Mouse (Mus musculus) left cerebral cortex, postnatal 25 days (tissue): ENCODE measurements around the gene Alx3. TPM values are rescaled to one million over a fixed set of nuclear protein-coding genes. Genes with fewer than 3 reads are reported as not detected.

Experiments used
- DNase-seq, 2 experiments: peaks; one replicate each; pipeline ENCODE4 v3.0.0; 2022; ENCODE audit warnings: low spot score in 2 of 2, mixed read lengths in 1 of 2
- intact Hi-C: fragments of 180-260 bp; cut with DNase I; formaldehyde crosslinking; loops from one replicate; pipeline ENCODE4 v1.15.1; 2025
- total RNA-seq, 2 experiments: library from RNA; stranded (reverse); gene quantifications; 2 replicates each; pipeline ENCODE4 v1.2.3; 2021

Alx3 gene
- total RNA-seq, 2 experiments from 2014 or later = 0.87 to 0.94 TPM

DNA sequence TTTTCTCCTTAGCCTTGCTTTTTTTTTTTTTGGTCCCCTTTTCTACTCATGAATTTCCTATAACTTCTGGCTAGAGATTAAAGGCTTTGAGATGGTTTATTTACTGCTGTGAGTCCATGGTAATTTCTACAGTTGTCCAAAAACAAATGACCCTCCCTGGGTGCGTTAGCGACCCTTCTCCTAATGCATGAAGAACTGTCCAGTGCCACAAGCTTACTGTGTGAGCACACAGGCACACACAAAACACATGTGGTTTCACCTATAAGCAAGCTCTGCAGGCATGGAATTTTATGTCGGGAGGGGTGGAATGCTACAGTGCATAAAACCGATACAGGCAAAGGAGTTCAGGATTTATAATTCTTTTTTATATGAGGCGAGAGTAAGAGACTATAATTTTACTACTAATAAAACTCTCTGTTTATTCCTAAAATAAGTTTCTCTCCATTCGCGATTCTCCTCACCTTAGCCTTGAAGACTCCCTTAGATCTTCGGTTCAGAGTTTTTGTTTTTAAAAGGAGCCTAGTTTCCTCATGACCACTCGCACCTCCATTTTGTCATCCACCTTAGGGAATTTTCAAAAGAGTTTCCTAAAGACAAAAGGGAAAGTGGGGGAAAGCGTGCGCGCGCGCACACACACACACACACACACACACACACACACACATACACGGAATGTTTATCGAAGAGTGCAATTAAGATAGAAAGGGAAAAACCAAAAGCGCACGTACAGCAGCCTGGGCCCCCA, 12.5 kb upstream of the Alx3 start:
- no peak for DNase-seq
- intact Hi-C loops = loop anchor here (2.0 to 5.0 kb wide), 2 partner anchors 14 to 35 kb away; no protein-coding TSS in a partner anchor

DNA sequence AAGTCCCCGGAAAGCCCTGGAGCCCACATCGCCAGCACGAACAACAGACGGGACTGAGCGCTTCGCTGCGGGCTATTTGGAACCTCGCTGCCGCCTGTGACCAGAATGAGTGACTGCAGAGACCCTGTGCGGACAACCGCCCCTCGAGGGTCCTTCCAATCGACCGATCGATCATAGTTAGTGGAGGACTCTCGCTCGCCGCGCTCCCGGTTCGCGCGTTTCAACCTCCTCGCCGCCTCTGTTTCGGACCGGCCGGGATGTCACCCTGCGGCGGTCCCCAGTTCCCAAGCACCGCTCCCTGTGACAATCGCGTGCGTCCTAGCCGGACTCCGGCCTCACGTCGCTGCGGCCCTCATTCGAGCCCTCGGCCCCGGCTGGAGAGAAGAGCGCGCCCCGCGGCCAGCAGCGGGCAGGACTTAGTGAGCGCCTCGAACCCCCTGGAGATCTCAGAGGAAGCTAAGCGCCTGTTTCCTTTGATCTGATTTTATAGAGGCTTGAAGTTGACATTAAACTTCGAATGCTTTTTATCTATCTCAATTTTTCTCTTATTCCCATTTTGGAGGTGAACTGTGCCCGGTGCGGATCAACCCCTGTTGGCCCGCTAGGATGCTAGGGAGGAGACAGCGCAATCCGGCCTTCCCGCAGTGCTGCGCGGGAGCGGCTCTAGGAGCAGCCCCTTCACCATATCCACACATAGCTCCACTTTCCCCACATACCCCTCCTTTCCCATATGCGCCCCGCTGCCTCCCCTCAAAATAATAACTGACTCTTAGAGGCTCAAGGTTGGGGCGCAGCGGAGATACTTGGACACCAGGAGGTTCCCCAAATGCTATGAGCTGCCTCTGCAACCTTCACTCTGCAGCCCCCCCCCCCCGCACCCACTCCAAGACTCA, 11.7 kb upstream of the Alx3 start:
- DNase-seq = no peak
- intact Hi-C loops = loop anchor here (2.0 to 5.0 kb wide), 2 partner anchors 14 to 36 kb away; no protein-coding TSS in a partner anchor

DNA sequence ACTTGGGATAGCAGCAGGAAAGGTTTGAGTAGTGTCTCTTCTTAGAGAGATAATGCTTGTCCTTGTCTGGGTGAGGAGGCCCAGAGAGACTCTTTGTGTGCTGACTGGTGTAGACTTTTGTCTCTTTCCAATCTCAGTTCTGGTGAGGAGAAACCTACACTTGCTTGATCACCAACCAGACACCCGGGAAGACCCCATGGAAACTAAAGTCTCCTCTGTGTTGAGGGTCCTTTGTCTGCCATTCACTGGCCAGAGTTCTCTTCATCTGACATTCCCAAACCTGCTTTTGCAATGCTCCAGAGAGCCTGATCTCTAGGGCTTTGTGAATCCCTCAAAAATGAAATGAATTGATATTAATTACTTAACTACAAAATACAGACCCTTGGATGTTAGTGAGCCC, 10.9 kb upstream of the Alx3 start:
- intact Hi-C loops = loop anchor here (2.0 to 5.0 kb wide), 2 partner anchors 13 to 37 kb away; no protein-coding TSS in a partner anchor
- DNase-seq = no peak

DNA sequence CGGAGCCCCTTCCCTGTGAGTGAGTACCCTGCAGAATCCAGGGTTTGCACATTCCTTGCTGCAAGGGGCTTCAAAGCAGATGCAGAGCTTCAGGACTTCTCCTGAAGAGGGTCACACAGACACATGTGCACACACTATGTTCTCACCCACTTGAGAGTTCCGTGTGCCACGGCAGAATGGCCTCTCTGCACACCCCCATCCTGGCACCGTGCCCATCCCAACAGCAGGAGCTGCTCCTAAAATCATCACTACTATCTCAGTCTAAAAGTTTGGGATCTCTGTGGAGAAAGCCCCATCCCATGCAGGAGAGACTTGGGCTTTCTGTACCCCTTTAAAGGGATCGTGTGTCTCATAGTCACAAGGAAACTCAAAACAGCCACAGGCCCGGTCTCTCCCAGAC, 8.3 kb upstream of the Alx3 start:
- DNase-seq = no peak
- intact Hi-C loops = no loop called here

DNA sequence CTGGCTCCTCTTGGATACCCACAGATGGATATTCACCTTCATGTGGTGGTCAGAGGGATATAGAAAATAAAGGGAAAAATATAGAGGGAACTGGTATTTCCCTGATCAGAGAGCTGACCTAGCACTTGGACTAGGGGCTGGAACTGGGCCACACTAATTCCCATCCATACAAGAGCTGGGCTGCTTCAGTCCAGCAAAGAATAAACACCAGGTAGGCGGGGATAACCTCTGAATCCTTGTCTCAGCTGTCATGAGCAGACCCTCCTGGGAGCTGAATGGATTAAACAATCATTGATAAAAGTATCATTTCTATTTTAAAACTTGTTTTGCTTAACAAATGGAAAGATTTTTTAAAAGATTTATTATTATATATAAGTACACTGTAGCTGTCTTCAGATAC, 3.2 kb upstream of the Alx3 start:
- intact Hi-C loops = no loop called here
- no peak for DNase-seq

DNA sequence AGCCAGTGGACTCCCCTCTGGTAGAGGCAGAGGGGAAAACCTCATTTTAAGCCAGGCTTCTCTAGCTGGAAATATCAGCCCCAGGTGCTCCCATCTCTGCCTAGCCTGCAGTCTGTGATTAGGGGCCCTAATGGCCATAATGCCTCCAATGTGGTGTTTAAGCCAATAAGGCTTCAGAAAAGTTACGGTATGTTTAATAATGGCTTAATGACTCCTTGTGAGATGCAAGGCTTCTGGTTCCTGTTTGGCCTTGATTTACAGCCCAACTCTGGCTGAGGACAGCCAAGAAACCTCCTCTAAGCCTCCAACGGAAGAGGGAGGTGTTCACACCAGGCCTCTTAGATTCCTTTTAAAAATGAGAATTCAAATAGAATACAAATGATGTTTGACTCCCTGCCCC, 1.2 kb upstream of the Alx3 start:
- intact Hi-C loops = no loop called here
- DNase-seq = no peak

DNA sequence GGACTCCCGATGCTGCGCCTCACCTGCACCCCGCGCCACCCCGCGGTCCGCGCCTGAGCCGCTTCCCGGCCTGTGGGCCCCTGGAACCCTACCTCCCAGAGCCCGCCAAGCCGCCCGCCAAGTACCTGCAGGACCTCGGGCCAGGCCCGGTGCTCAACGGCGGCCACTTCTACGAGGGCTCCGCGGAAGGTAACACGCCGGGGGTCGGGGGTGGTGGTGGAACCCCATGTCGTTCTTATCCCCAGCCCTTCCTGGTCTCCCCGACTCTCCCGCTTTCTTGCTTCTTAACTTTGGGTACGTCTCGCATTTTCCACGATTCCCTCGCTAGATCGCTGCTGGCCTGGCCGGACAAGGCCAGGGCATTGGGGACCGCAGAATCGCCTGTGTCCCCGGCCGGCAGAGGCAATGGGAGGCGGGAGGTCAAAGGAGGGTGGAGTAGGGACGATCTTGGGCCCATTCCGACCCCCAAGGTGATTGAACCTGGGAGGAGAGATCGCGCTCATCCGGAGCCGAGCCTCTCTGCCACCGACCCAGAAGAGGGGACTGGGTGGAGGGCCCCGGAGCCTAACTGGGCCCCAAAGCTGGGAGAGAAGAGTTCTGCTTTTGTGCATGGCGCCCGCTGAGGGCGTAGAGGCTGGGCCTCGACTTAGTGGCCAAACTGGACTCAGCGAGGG, 570 bp downstream of the Alx3 start:
- intact Hi-C loops = no loop called here

DNA sequence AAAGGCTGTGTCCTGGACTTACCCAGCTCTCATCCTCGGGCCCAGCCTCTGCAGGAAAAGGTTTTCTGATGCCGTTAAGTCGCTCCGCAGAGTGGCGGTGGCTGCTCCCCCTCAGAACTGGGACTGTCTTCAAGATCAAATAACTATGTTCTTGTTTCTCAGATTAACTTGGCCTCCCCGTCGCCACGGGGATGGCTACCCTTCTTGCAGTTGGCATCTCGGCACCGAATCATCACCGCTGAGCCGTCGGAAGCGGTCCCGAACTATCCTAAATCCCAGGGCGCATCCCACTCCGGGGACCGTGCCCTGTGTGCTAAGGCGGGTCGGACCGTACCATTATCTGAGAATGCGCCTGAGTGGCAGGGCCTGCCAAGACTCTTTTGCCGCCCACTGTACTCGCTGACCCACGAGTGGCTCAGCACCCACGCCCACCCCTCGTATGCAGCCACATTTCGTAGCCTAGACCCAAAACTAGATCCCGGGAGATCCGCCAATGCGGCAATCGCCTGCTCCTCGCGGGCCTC, 1.2 kb downstream of the Alx3 start:
- intact Hi-C loops = loop anchor here (2.0 kb wide), 1 partner anchor 13 kb away; no protein-coding TSS in a partner anchor
- no peak for DNase-seq

More for the DNA sequence above, 570 bp downstream of the Alx3 start:
- no peak for DNase-seq

DNA sequence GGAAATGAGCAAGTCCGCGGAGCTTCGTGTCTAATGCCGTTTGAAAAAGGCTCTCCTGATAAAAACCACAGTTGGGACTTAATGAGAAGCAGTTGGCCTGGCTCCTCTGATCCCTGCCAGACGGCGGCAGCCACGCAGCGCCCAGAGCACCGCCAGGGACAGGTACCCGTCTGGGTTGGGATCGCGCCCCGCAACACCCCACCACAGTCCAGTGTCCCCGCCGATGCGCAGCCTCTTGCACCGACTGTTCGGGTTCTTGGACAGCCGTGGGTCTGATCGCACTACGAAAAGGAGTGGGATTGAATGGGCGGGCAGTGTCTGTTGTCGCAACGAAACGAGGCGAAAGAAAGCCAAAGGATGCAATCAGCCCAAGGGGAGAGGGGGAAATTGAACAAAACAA, 1.7 kb downstream of the Alx3 start:
- intact Hi-C loops = loop anchor here (2.0 kb wide), 1 partner anchor 14 kb away; no protein-coding TSS in a partner anchor
- DNase-seq = peak in 1 of 2 experiments; percentile 16

DNA sequence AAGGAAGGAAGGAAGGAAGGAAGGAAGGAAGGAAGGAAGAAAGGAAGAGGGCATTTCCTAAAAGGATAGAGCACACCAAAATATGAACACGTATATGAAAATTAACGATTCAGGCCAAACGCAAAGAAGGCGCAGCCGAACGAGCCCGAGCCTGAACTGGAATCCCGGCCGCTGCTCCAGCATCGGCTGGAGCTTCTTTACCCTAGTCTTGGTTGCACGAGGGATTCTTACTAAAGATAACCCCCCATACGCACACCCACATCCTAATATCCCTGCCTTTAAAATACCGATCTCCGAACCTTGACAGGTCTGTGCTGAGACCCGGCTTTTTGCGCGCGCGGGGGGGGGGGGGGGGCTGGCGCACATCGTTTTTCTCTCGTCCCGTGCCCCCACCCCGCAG, 2.3 kb downstream of the Alx3 start:
- no peak for DNase-seq
- intact Hi-C loops = loop anchor here (2.0 kb wide), 1 partner anchor 14 kb away; no protein-coding TSS in a partner anchor

DNA sequence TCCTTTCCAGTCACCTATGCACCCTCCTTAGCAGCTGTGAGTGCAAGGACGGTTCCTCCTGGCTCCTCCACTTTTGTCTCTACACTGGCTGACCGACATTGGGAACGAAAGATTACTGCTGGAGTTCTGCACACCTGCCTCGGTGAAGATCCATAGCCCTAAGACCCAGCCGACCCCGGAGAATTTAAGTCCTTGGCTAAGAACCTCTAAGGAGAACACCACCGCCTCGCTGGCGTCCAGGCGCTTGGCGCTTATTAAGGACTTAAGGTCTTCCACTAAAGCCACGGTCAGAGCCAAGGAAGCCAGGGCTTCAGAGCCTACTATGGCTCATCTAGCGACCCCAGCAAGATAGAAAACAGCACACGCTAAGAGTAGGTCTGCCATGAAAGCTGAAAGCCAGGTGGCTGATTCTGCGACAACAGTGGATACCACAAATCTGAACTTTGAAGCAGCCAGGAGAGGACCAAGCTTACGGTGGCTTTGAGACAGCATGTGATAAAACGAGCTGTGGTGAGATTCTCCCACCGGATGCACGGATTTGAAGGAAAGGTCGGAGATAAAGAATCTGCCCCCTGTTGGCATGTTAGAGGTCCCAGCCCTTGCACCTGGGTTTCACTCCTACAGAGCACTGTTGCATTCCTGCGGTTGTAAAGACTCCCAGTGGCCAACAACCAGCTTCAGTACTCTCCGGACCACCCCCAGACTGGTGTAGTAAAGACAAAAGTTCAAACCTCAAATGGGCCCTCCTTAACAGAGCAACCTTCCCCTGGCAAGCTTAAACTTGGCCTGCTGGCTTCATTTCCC, 3.0 kb downstream of the Alx3 start:
- intact Hi-C loops = loop anchor here (2.0 kb wide), 1 partner anchor 15 kb away; no protein-coding TSS in a partner anchor
- no peak for DNase-seq

DNA sequence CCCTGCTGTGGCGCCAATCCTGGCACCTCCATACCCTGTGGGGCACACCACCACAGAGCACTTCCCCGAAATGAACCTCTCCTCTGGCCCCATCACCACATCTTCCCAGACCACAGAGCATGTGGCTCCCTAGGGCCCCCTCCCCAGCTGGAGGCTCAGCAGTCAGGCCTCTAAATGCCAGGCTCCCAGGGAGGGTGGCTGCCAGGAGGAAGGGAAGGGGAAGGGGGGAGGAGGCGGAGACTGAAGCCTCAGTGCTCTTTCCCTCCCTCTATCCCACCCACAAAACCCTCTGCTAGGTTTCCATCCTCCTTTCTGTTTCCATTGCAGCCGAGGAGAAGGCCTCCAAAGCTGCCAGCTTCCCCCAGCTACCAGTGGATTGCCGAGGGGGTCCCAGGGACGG, 5.3 kb downstream of the Alx3 start:
- intact Hi-C loops = loop anchor here (10.0 kb wide), 1 partner anchor 245 kb away; no protein-coding TSS in a partner anchor
- DNase-seq = no peak

DNA sequence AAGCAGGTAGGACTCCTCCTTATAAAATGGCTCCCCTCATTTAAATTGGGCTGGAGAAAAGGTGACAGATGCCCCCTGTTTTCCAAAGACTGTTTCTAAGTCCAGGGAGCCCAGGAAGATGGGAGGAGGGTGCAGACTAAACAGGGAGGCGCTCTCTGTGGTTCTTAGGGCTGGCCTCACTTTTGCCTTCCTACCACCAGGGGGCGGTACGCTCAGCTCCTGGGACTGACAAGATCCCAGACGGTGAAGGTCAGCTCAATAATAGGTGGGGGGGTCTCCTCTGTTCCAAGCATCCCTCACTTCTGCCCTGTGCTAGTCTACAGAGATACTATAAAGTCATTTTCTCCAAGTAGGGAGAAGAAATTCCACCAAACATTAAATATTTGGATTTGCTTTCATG, 10.5 kb downstream of the Alx3 start:
- intact Hi-C loops = loop anchor here (5.0 to 10.0 kb wide), 2 partner anchors 251 to 257 kb away; no protein-coding TSS in a partner anchor
- DNase-seq = peak; percentile 35 to 54

DNA sequence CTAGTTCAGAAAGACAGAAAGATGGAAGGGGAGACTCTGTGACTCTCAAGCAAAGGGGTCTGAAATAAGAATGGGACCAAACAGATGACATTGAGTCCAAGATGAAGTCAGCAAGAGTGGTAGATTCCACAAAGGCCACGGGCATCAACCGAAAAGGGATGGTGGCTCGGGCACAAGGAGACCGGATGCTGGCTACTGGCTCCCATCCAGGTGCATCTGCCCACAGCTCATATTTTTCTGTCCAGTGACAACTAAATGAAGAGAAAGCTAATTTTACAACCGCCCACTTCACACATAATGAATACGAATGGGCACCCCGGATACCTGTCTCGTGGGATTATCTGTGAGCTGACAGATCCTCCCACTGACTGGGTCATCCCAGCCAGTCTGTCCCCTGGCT, 12.4 kb downstream of the Alx3 start:
- intact Hi-C loops = loop anchor here (5.0 to 10.0 kb wide), 2 partner anchors 252 to 255 kb away; no protein-coding TSS in a partner anchor
- no peak for DNase-seq

DNA sequence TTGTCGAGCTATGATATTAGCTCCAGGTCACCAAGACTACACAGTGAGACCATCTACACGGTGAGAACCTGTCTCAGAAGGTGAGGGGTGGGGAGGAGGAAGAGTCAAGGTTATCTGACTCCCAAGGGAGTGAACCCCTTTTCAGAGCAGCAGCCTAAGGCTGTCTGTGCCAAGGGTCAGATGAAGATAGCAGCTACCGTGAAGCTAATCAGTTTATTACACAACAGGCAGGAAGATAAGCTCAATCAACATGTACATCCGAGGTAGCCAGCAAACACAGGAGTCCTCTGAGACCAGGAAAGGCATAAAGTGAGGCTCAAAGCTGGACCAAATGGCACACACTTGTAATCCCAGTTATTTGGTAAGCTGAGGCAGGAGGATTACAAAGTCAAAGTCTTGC, 14.0 kb downstream of the Alx3 start:
- no peak for DNase-seq
- intact Hi-C loops = loop anchor here (5.0 to 10.0 kb wide), 2 partner anchors 253 to 254 kb away; no protein-coding TSS in a partner anchor

DNA sequence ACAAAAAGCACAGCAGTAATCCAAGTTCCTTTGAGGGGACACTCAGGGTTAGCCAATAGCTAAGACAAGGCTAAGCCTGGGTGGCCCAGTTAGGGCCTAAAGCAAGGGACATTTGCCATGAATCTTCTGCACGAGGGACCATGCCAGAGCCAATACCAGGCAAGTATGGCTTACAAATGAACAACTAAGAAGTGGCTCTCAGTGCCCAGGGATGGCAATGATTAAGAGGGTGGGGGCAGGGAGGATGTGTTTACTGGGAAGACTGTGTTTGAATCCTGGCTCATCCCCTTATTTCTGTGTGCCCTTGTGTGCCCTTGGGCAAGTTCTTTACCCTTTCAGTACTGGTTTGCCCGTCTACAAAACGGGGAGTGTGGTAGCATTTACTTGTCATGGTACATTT, 14.5 kb downstream of the Alx3 start:
- intact Hi-C loops = loop anchor here (5.0 to 10.0 kb wide), 2 partner anchors 253 to 255 kb away; no protein-coding TSS in a partner anchor

DNA sequence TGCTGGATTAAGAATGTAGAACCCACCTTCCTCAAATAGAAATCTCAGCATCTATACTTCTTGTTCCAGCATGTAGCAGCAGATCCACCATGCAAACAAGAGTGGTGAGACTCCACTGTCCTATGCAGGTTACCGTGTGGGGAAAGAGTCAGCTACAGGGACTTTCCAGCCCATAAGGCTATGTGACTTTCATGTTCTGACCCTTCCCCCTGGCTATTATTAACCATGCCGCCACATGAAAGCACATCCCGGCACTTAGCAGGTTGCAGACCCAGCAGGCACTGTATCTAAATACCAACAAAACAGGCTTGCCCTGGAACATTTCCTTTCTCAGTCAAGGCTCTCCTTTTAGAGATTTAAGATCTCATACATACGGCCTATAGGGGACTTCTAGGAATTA, 16.6 kb downstream of the Alx3 start:
- intact Hi-C loops = loop anchor here (5.0 to 10.0 kb wide), 2 partner anchors 54 to 377 kb away; partner anchors contain the start of genes A630076J17Rik, Prok1 and Ubl4b
- no peak for DNase-seq

More for the DNA sequence above, 14.5 kb downstream of the Alx3 start:
- no peak for DNase-seq

DNA sequence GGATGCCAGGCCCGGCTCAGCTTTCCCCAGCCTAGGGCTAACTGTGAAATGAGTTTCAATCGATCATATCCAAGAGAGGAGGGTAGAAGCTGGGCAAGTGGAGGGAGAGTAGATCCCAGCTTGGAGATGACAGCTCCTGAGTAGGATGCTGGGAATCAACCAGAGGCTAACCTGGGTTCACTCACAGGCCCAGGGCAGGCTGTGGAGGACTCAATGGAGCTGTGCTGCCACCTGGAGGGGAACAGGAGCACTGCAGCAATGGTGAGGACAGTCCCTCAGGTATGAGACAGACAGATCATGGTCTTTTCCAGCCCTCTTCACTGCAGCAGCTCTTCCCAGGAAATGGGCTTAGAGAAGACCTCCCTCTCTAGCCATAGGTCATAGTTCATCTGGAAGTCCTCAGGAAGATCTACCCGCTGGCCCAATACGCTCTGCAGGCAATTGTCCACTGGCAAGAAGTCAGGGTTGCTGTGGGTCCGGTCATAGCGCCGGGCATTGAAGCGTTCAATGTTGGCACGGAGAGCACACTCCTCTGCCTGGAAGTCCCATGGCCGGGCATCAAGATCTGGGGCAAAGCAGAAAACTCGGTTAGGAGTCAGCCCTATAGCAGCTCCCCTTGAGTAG, 18.2 kb downstream of the Alx3 start:
- intact Hi-C loops = loop anchor here (5.0 to 10.0 kb wide), 2 partner anchors 56 to 378 kb away; partner anchors contain the start of genes A630076J17Rik, Prok1 and Ubl4b
- DNase-seq = peak; percentile 59 to 69
